Mouse (Mus musculus) myocyte (in vitro differentiated cells): ENCODE measurements around the gene Cyp3a13. TPM values are rescaled to one million over a fixed set of nuclear protein-coding genes. Genes with fewer than 3 reads are reported as not detected.

Source experiments
- H3K27me3 ChIP-seq: one replicate; pipeline ENCODE4 v1.6.1; 2011; ENCODE audit not compliant: control insufficient read depth, insufficient read depth, insufficient read length
- H3K36me3 ChIP-seq: one replicate; pipeline ENCODE4 v1.6.1; 2011; ENCODE audit not compliant: control insufficient read depth, insufficient read depth
- H3K4me2 ChIP-seq: one replicate; pipeline ENCODE4 v1.6.1; 2011; ENCODE audit warnings: low read depth, control low read depth
- H3K4me3 ChIP-seq: one replicate; pipeline ENCODE4 v1.5.1; 2011; ENCODE audit warnings: mild to moderate bottlenecking, control low read depth, moderate library complexity
- H3K79me2 ChIP-seq: one replicate; pipeline ENCODE4 v1.6.1; 2011; ENCODE audit not compliant: control insufficient read depth, insufficient read depth
- H3ac ChIP-seq: one replicate; pipeline ENCODE4 v1.6.1; 2011; ENCODE audit not compliant: control insufficient read depth, insufficient read length
- CEBPB ChIP-seq: IDR thresholded peaks from 2 replicates; pipeline ENCODE4 v1.6.1; 2011; ENCODE audit warnings: mild to moderate bottlenecking, moderate library complexity; ENCODE audit not compliant: poor library complexity, insufficient read depth, severe bottlenecking
- E2F4 ChIP-seq: IDR thresholded peaks from one replicate; pipeline ENCODE4 v1.6.1; 2011; ENCODE audit warnings: mild to moderate bottlenecking, control low read depth, moderate library complexity; ENCODE audit not compliant: insufficient read depth
- MAX ChIP-seq: IDR thresholded peaks from one replicate; pipeline ENCODE4 v1.6.1; 2011; ENCODE audit warnings: low read depth, mild to moderate bottlenecking, control low read depth
- MYOD1 ChIP-seq, 3 experiments: IDR thresholded peaks; one replicate each; pipeline ENCODE4 v1.6.1; 2011; ENCODE audit warnings: control low read depth in 2 of 3, low read depth in 2 of 3, mild to moderate bottlenecking in 2 of 3, moderate library complexity in 1 of 3; ENCODE audit not compliant: insufficient read length in 2 of 3, control insufficient read depth in 1 of 3
- MYOG ChIP-seq, 3 experiments: IDR thresholded peaks; one replicate each; pipeline ENCODE4 v1.6.1; 2011; ENCODE audit warnings: control low read depth in 2 of 3, low read depth in 2 of 3, mild to moderate bottlenecking in 2 of 3; ENCODE audit not compliant: insufficient read length in 2 of 3, control insufficient read depth in 1 of 3, insufficient read depth in 1 of 3
- POLR2A ChIP-seq: IDR thresholded peaks from one replicate; pipeline ENCODE4 v1.6.1; 2011; ENCODE audit warnings: low read depth, mild to moderate bottlenecking, control low read depth, moderate library complexity; ENCODE audit not compliant: insufficient read length
- POLR2AphosphoS2 ChIP-seq: IDR thresholded peaks from one replicate; pipeline ENCODE4 v1.6.1; 2011; ENCODE audit warnings: low read depth, control low read depth; ENCODE audit not compliant: insufficient read length
- REST ChIP-seq: IDR thresholded peaks from one replicate; pipeline ENCODE4 v1.6.1; 2011; ENCODE audit warnings: mild to moderate bottlenecking, control low read depth, moderate library complexity; ENCODE audit not compliant: insufficient read depth, insufficient read length
- SRF ChIP-seq: IDR thresholded peaks from one replicate; pipeline ENCODE4 v1.6.1; 2011; ENCODE audit warnings: low read depth; ENCODE audit not compliant: control insufficient read depth, insufficient read length
- TCF12 ChIP-seq: IDR thresholded peaks from one replicate; pipeline ENCODE4 v1.6.1; 2011; ENCODE audit warnings: mild to moderate bottlenecking, control low read depth; ENCODE audit not compliant: poor library complexity, insufficient read depth, severe bottlenecking
- TCF3 ChIP-seq: IDR thresholded peaks from one replicate; pipeline ENCODE4 v1.6.1; 2011; ENCODE audit warnings: low read depth, control low read depth; ENCODE audit not compliant: insufficient read length
- USF1 ChIP-seq: IDR thresholded peaks from one replicate; pipeline ENCODE4 v1.6.1; 2011; ENCODE audit warnings: low read depth, mild to moderate bottlenecking, control low read depth, moderate library complexity
- polyA plus RNA-seq: library from polyadenylated mRNA; unstranded; fragments of >200 nt; fragmentation: generic; extraction: Trizol; gene quantifications from one replicate; pipeline ENCODE4 v1.2.1, GENCODE M21; 2012; ENCODE audit warnings: missing spikeins

Cyp3a13 gene
- polyA plus RNA-seq, 1 experiment: 0.01 TPM

- no peak overlapping the region for H3K4me2 ChIP-seq
- H3K36me3 ChIP-seq: no peaks in the 10 kb centered on the region
- no peak overlapping the region for H3K4me3 ChIP-seq
- no peaks in the 10 kb centered on the region for H3K79me2 ChIP-seq
- H3ac ChIP-seq: no peak overlapping the region
- no peaks in the 10 kb centered on the region for H3K27me3 ChIP-seq
- TF ChIP-seq POLR2A (no peak), MYOD1 (IDR thresholded peaks at IDR 0.05; ENCODE audit: control insufficient read depth in 1 of 3, insufficient read length in 2 of 3, low read depth in 2 of 3) (no peak), E2F4 (no peak), CEBPB (no peak), MYOG (IDR thresholded peaks at IDR 0.05; ENCODE audit: control insufficient read depth in 1 of 3, insufficient read depth in 1 of 3, insufficient read length in 2 of 3, low read depth in 2 of 3) (no peak), TCF12 (no peak), REST (no peak), SRF (no peak), MAX (no peak), TCF3 (no peak)
Measured at GRCm38 (mm10) chr5:137897812-137898211, 23.6 kb downstream of the Cyp3a13 start.

GRCm38 (mm10) chr5:137892954-137893353, 28.5 kb downstream of the Cyp3a13 start:
- no peak overlapping the region for H3ac ChIP-seq
- no peak for TF ChIP-seq MYOD1 (IDR thresholded peaks at IDR 0.05; ENCODE audit: control insufficient read depth in 1 of 3, insufficient read length in 2 of 3, low read depth in 2 of 3)
- no peak for TF ChIP-seq TCF3
- TF ChIP-seq SRF: no peak
- no peak for TF ChIP-seq CEBPB
- no peak for TF ChIP-seq REST
- TF ChIP-seq POLR2A: no peak
- TF ChIP-seq E2F4: no peak
- no peak for TF ChIP-seq MYOG (IDR thresholded peaks at IDR 0.05; ENCODE audit: control insufficient read depth in 1 of 3, insufficient read depth in 1 of 3, insufficient read length in 2 of 3, low read depth in 2 of 3)
- no peaks in the 10 kb centered on the region for H3K36me3 ChIP-seq
- no peak overlapping the region for H3K4me2 ChIP-seq
- no peak overlapping the region for H3K4me3 ChIP-seq
- H3K79me2 ChIP-seq: no peaks in the 10 kb centered on the region
- H3K27me3 ChIP-seq: no peaks in the 10 kb centered on the region

- Histone ChIP-seq H3K79me2 (no peaks in the 10 kb centered on the region), H3K4me3 (no peak overlapping the region), H3K27me3 (no peaks in the 10 kb centered on the region), H3ac (no peak overlapping the region), H3K36me3 (no peaks in the 10 kb centered on the region), H3K4me2 (no peak overlapping the region)
- TF ChIP-seq CEBPB (no peak), POLR2AphosphoS2 (no peak), E2F4 (no peak), MAX (no peak), SRF (no peak), TCF3 (no peak), MYOD1 (IDR thresholded peaks at IDR 0.05; ENCODE audit: control insufficient read depth in 1 of 3, insufficient read length in 2 of 3, low read depth in 2 of 3) (no peak), USF1 (no peak), TCF12 (no peak), REST (no peak), POLR2A (no peak), MYOG (IDR thresholded peaks at IDR 0.05; ENCODE audit: control insufficient read depth in 1 of 3, insufficient read depth in 1 of 3, insufficient read length in 2 of 3, low read depth in 2 of 3) (no peak)
Measured at GRCm38 (mm10) chr5:137887666-137888065, 33.8 kb downstream of the Cyp3a13 start.

- H3K27me3 ChIP-seq: no peaks in the 10 kb centered on the region
- H3ac ChIP-seq: no peak overlapping the region
- no peak overlapping the region for H3K4me3 ChIP-seq
- no peaks in the 10 kb centered on the region for H3K36me3 ChIP-seq
- no peak for TF ChIP-seq E2F4
- no peak for TF ChIP-seq POLR2A
- TF ChIP-seq TCF3: no peak
- TF ChIP-seq SRF: no peak
- TF ChIP-seq MYOD1 (IDR thresholded peaks at IDR 0.05; ENCODE audit: control insufficient read depth in 1 of 3, insufficient read length in 2 of 3, low read depth in 2 of 3): no peak
- no peak for TF ChIP-seq MYOG (IDR thresholded peaks at IDR 0.05; ENCODE audit: control insufficient read depth in 1 of 3, insufficient read depth in 1 of 3, insufficient read length in 2 of 3, low read depth in 2 of 3)
- TF ChIP-seq CEBPB: no peak
- H3K4me2 ChIP-seq: no peak overlapping the region
- H3K79me2 ChIP-seq: no peaks in the 10 kb centered on the region
Measured at GRCm38 (mm10) chr5:137885894-137886293, 35.5 kb downstream of the Cyp3a13 start.

GRCm38 (mm10) chr5:137883345-137883744, 38.1 kb downstream of the Cyp3a13 start:
- TF ChIP-seq REST (no peak), MYOD1 (IDR thresholded peaks at IDR 0.05; ENCODE audit: control insufficient read depth in 1 of 3, insufficient read length in 2 of 3, low read depth in 2 of 3) (no peak), SRF (no peak), USF1 (no peak), CEBPB (no peak), TCF12 (no peak)
- Histone ChIP-seq H3K36me3 (no peaks in the 10 kb centered on the region), H3ac (no peak overlapping the region), H3K4me3 (no peak overlapping the region), H3K79me2 (no peaks in the 10 kb centered on the region), H3K4me2 (no peak overlapping the region), H3K27me3 (no peaks in the 10 kb centered on the region)
